Mouse (Mus musculus): ENCODE results near the gene Axdnd1. TPM values are rescaled to one million over a fixed set of nuclear protein-coding genes. Genes with fewer than 3 reads are reported as not detected.
"Not testable (repeated sequence)": the region's sequence is repeated elsewhere in the genome, so short reads cannot be mapped to it uniquely, and the experiment has no call there.

The Axdnd1 gene
- polyA plus RNA-seq, 1 experiment from 2014 or later: 0.43 TPM

GRCm38 (mm10) chr1:156345633-156346032 lies 75.3 kb downstream of the Axdnd1 start:
- no peaks in the 10 kb centered on the region for H3K4me1 ChIP-seq (replicated peaks; ENCODE audit: control insufficient read depth, insufficient read depth, low read length)
- H3K4me3 ChIP-seq (ENCODE audit: low read depth, low read length): no peak overlapping the region
- ATAC-seq (replicated peaks; ENCODE audit: low FRiP score): no peak
- H3K9ac ChIP-seq (ENCODE audit: low read length): no peak overlapping the region
- no peak overlapping the region for H3K27ac ChIP-seq (ENCODE audit: low read depth, low read length)
- WGBS: 94% methylated on average over 4 of the region's 4 CpGs
- H3K4me2 ChIP-seq (ENCODE audit: low read depth, low read length, severe bottlenecking): no peak overlapping the region
- no peaks in the 10 kb centered on the region for H3K36me3 ChIP-seq (ENCODE audit: control insufficient read depth, insufficient read depth, low read length)
- no peaks in the 10 kb centered on the region for H3K27me3 ChIP-seq (ENCODE audit: control insufficient read depth, insufficient read depth, low read length)
- H3K9me3 ChIP-seq (ENCODE audit: control insufficient read depth, low read length): no peaks in the 10 kb centered on the region
- no peak for DNase-seq (ENCODE audit: low spot score)

- no peak overlapping the region for H3K9ac ChIP-seq (ENCODE audit: low read length)
- no peaks in the 10 kb centered on the region for H3K27me3 ChIP-seq (ENCODE audit: control insufficient read depth, insufficient read depth, low read length)
- 71% methylated on average over 4 of the region's 4 CpGs for WGBS
- H3K4me2 ChIP-seq (ENCODE audit: low read depth, low read length, severe bottlenecking): no peak overlapping the region
- H3K9me3 ChIP-seq (ENCODE audit: control insufficient read depth, low read length): no peaks in the 10 kb centered on the region
- DNase-seq (ENCODE audit: low spot score) (no peak), ATAC-seq (replicated peaks; ENCODE audit: low FRiP score) (no peak)
- no peak overlapping the region for H3K4me3 ChIP-seq (ENCODE audit: low read depth, low read length)
- H3K27ac ChIP-seq (ENCODE audit: low read depth, low read length): no peak overlapping the region
- H3K4me1 ChIP-seq (replicated peaks; ENCODE audit: control insufficient read depth, insufficient read depth, low read length): no peaks in the 10 kb centered on the region
- no peaks in the 10 kb centered on the region for H3K36me3 ChIP-seq (ENCODE audit: control insufficient read depth, insufficient read depth, low read length)
Measured at GRCm38 (mm10) chr1:156344433-156344832, 76.5 kb downstream of the Axdnd1 start.

GRCm38 (mm10) chr1:156340847-156341246 lies 80.1 kb downstream of the Axdnd1 start:
- Histone ChIP-seq H3K27me3 (ENCODE audit: control insufficient read depth, insufficient read depth, low read length) (no peaks in the 10 kb centered on the region), H3K9ac (ENCODE audit: low read length) (no peak overlapping the region), H3K36me3 (ENCODE audit: control insufficient read depth, insufficient read depth, low read length) (no peaks in the 10 kb centered on the region), H3K4me3 (ENCODE audit: low read depth, low read length) (no peak overlapping the region), H3K27ac (ENCODE audit: low read depth, low read length) (no peak overlapping the region), H3K4me1 (replicated peaks; ENCODE audit: control insufficient read depth, insufficient read depth, low read length) (no peaks in the 10 kb centered on the region), H3K9me3 (ENCODE audit: control insufficient read depth, low read length) (no peaks in the 10 kb centered on the region), H3K4me2 (ENCODE audit: low read depth, low read length, severe bottlenecking) (no peak overlapping the region)
- no peak for DNase-seq (ENCODE audit: low spot score)
- no peak for ATAC-seq (replicated peaks; ENCODE audit: low FRiP score)
- 77% methylated on average over 4 of the region's 4 CpGs for WGBS

- Histone ChIP-seq H3K27me3 (ENCODE audit: control insufficient read depth, insufficient read depth, low read length) (no peaks in the 10 kb centered on the region), H3K4me1 (replicated peaks; ENCODE audit: control insufficient read depth, insufficient read depth, low read length) (no peaks in the 10 kb centered on the region), H3K4me2 (ENCODE audit: low read depth, low read length, severe bottlenecking) (no peak overlapping the region), H3K36me3 (ENCODE audit: control insufficient read depth, insufficient read depth, low read length) (no peaks in the 10 kb centered on the region), H3K27ac (ENCODE audit: low read depth, low read length) (no peak overlapping the region), H3K9me3 (ENCODE audit: control insufficient read depth, low read length) (no peaks in the 10 kb centered on the region), H3K9ac (ENCODE audit: low read length) (no peak overlapping the region), H3K4me3 (ENCODE audit: low read depth, low read length) (no peak overlapping the region)
- WGBS: 86% methylated on average over 9 of the region's 9 CpGs
- DNase-seq (ENCODE audit: low spot score) (no peak), ATAC-seq (replicated peaks; ENCODE audit: low FRiP score) (no peak)
Measured at GRCm38 (mm10) chr1:156323126-156323525, 97.8 kb downstream of the Axdnd1 start.

- 4% methylated on average over 29 of the region's 29 CpGs for WGBS
- no peak within 1 kb of the TSS for H3K9ac ChIP-seq (ENCODE audit: low read length)
- H3K36me3 ChIP-seq (ENCODE audit: control insufficient read depth, insufficient read depth, low read length): no peaks in the 10 kb centered on the region
- H3K4me2 ChIP-seq (ENCODE audit: low read depth, low read length, severe bottlenecking): peak within 1 kb of the TSS; percentile 50
- no peak for ATAC-seq (replicated peaks; ENCODE audit: low FRiP score)
- H3K4me1 ChIP-seq (replicated peaks; ENCODE audit: control insufficient read depth, insufficient read depth, low read length): no peaks in the 10 kb centered on the region
- H3K4me3 ChIP-seq (ENCODE audit: low read depth, low read length): peak within 1 kb of the TSS; percentile 24; the same call in 1 of the 2 replicates
- peaks cover 20% of the 10 kb centered on the region for H3K27me3 ChIP-seq (ENCODE audit: control insufficient read depth, insufficient read depth, low read length)
- peak; percentile 57 for DNase-seq (ENCODE audit: low spot score)
- no peaks in the 10 kb centered on the region for H3K9me3 ChIP-seq (ENCODE audit: control insufficient read depth, low read length)
- H3K27ac ChIP-seq (ENCODE audit: low read depth, low read length): no peak within 1 kb of the TSS
Measured at GRCm38 (mm10) chr1:156310630-156311029, 110.3 kb downstream of the Axdnd1 start, which contains the start of gene Nphs2. Nphs2 (plus strand) TSS chr1:156310727.

- Histone ChIP-seq H3K27ac (ENCODE audit: low read depth, low read length) (no peak overlapping the region), H3K4me2 (ENCODE audit: low read depth, low read length, severe bottlenecking) (no peak overlapping the region), H3K9me3 (ENCODE audit: control insufficient read depth, low read length) (no peaks in the 10 kb centered on the region), H3K4me1 (replicated peaks; ENCODE audit: control insufficient read depth, insufficient read depth, low read length) (no peaks in the 10 kb centered on the region), H3K9ac (ENCODE audit: low read length) (no peak overlapping the region), H3K4me3 (ENCODE audit: low read depth, low read length) (no peak overlapping the region), H3K36me3 (ENCODE audit: control insufficient read depth, insufficient read depth, low read length) (no peaks in the 10 kb centered on the region), H3K27me3 (ENCODE audit: control insufficient read depth, insufficient read depth, low read length) (peaks cover 31% of the 10 kb centered on the region)
- no peak for DNase-seq (ENCODE audit: low spot score)
- ATAC-seq (replicated peaks; ENCODE audit: low FRiP score): no peak
- 89% methylated on average over 1 of the region's 1 CpGs for WGBS
Measured at GRCm38 (mm10) chr1:156308595-156308994, 112.4 kb downstream of the Axdnd1 start.

- Histone ChIP-seq H3K4me3 (ENCODE audit: low read depth, low read length) (peak within 1 kb of the TSS; percentile 66), H3K9ac (ENCODE audit: low read length) (peak within 1 kb of the TSS; percentile 45), H3K27me3 (ENCODE audit: control insufficient read depth, insufficient read depth, low read length) (peaks cover 32% of the 10 kb centered on the region), H3K4me1 (replicated peaks; ENCODE audit: control insufficient read depth, insufficient read depth, low read length) (no peaks in the 10 kb centered on the region; the same call in 1 of the 2 replicates), H3K9me3 (ENCODE audit: control insufficient read depth, low read length) (no peaks in the 10 kb centered on the region; the same call in 1 of the 2 replicates), H3K4me2 (ENCODE audit: low read depth, low read length, severe bottlenecking) (peak within 1 kb of the TSS; percentile 100), H3K27ac (ENCODE audit: low read depth, low read length) (no peak within 1 kb of the TSS), H3K36me3 (ENCODE audit: control insufficient read depth, insufficient read depth, low read length) (no peaks in the 10 kb centered on the region)
- under 1% methylated on average over 83 of the region's 85 CpGs for WGBS
- ATAC-seq (replicated peaks; ENCODE audit: low FRiP score) (peak; percentile 74), DNase-seq (ENCODE audit: low spot score) (peak; percentile 74)
Measured at GRCm38 (mm10) chr1:156302911-156303749, 117.8 kb downstream of the Axdnd1 start, which contains the start of gene Tdrd5. Tdrd5 (minus strand) TSS chr1:156303664.

GRCm38 (mm10) chr1:156290016-156290415 lies 130.9 kb downstream of the Axdnd1 start:
- H3K36me3 ChIP-seq (ENCODE audit: control insufficient read depth, insufficient read depth, low read length): no peaks in the 10 kb centered on the region
- no peak overlapping the region for H3K9ac ChIP-seq (ENCODE audit: low read length)
- no peaks in the 10 kb centered on the region for H3K9me3 ChIP-seq (ENCODE audit: control insufficient read depth, low read length)
- H3K4me2 ChIP-seq (ENCODE audit: low read depth, low read length, severe bottlenecking): no peak overlapping the region
- H3K27me3 ChIP-seq (ENCODE audit: control insufficient read depth, insufficient read depth, low read length): no peaks in the 10 kb centered on the region
- DNase-seq (ENCODE audit: low spot score) (no peak), ATAC-seq (replicated peaks; ENCODE audit: low FRiP score) (no peak)
- no peaks in the 10 kb centered on the region for H3K4me1 ChIP-seq (replicated peaks; ENCODE audit: control insufficient read depth, insufficient read depth, low read length)
- no peak overlapping the region for H3K27ac ChIP-seq (ENCODE audit: low read depth, low read length)
- WGBS: 98% methylated on average over 6 of the region's 6 CpGs
- H3K4me3 ChIP-seq (ENCODE audit: low read depth, low read length): no peak overlapping the region

GRCm38 (mm10) chr1:156289222-156289587 lies 131.8 kb downstream of the Axdnd1 start:
- not testable (repeated sequence) for H3K27ac ChIP-seq (ENCODE audit: low read depth, low read length); H3K27me3 ChIP-seq (ENCODE audit: control insufficient read depth, insufficient read depth, low read length); H3K36me3 ChIP-seq (ENCODE audit: control insufficient read depth, insufficient read depth, low read length); H3K9ac ChIP-seq (ENCODE audit: low read length); H3K4me2 ChIP-seq (ENCODE audit: low read depth, low read length, severe bottlenecking); H3K4me1 ChIP-seq (replicated peaks; ENCODE audit: control insufficient read depth, insufficient read depth, low read length); H3K4me3 ChIP-seq (ENCODE audit: low read depth, low read length); DNase-seq (ENCODE audit: low spot score); H3K9me3 ChIP-seq (ENCODE audit: control insufficient read depth, low read length); ATAC-seq (replicated peaks; ENCODE audit: low FRiP score)
- WGBS: 78% methylated on average over 9 of the region's 10 CpGs
